Mouse (Mus musculus): ENCODE data around the gene Gm28635. TPM values are rescaled to one million over a fixed set of nuclear protein-coding genes. Genes with fewer than 3 reads are reported as not detected.
A peak's percentile ranks its signal among the peaks of the same experiment; 100 is the strongest.

The Gm28635 gene
- polyA plus RNA-seq, 1 experiment from 2014 or later = not detected

DNA sequence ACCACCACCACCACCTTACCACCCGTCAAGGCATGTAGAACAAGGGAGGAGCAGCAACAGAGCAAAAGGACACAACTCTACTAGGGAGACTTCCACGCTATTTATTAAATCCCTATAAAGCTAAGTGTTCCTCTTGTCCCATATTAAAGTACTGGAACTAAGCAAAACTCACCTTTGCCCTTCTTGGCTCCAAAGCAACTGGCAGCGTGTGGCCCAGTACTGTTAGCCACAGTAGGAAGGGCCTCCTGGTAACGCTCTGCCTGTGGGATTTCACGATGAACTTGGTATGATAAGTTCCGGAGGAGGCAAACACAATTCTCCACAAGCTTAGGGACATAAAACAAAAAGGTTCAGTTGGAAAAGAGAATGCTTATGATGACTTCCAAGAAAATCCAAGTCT, 65.1 kb downstream of the Gm28635 start:
- Histone ChIP-seq H3K27me3 (no peaks in the 10 kb centered on the region), H3K36me3 (peaks cover 88% of the 10 kb centered on the region), H3K4me2 (no peak overlapping the region), H3K4me1 (no peaks in the 10 kb centered on the region), H3K9ac (no peak overlapping the region), H3K4me3 (no peak overlapping the region), H3K27ac (no peak overlapping the region), H3K9me3 (no peaks in the 10 kb centered on the region)
- ATAC-seq (ENCODE audit: insufficient number of reproducible peaks, low FRiP score, low TSS enrichment, low read depth) = no peak
- 96% methylated on average over 6 of the region's 6 CpGs for WGBS

DNA sequence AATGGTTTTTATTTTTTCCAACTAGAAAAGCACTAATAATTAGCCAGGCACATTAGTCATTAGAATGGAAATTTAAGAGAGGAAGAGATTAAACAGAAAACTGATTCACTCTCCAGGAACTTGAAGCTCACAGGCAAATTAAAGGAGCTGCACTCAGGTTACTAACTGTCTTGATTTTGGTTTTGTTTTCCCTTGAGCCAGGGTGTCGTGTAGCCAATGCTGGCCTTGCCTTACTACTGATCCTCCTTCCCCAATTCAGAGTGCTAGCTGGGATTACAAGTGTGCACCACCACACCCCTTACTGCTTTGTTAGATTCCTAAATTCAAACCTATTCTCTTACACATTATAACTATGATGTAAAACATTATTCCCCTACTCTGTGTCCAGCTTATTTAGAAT, 70.0 kb downstream of the Gm28635 start:
- WGBS = 91% methylated on average over 1 of the region's 1 CpGs
- Histone ChIP-seq H3K27me3 (no peaks in the 10 kb centered on the region), H3K9me3 (no peaks in the 10 kb centered on the region), H3K4me2 (no peak overlapping the region), H3K36me3 (peaks cover 86% of the 10 kb centered on the region), H3K4me3 (no peak overlapping the region), H3K4me1 (no peaks in the 10 kb centered on the region), H3K9ac (no peak overlapping the region), H3K27ac (no peak overlapping the region)
- ATAC-seq (ENCODE audit: insufficient number of reproducible peaks, low FRiP score, low TSS enrichment, low read depth) = no peak

DNA sequence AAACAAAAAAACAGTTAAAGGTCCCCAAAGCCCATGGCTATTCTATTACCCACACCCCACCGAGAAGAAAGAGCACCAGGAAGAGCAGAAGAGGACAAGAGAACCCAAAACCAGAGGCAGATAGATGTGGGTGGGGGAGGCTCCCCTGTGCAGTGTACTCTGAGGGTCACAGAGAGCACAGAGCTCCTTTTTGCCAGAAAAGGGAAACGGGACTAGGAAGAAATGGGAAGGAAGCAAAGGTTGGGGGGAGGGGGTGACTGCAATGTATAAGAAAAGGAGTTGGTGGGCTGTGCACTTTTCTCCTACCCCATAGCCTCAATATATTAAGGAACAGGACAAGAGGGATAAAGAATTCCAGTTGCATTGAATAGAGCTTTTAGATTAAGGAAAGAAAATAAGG, 76.9 kb downstream of the Gm28635 start:
- Histone ChIP-seq H3K4me1 (no peaks in the 10 kb centered on the region), H3K9me3 (no peaks in the 10 kb centered on the region), H3K36me3 (peaks cover 76% of the 10 kb centered on the region), H3K4me3 (no peak overlapping the region), H3K9ac (no peak overlapping the region), H3K27ac (no peak overlapping the region), H3K4me2 (no peak overlapping the region), H3K27me3 (no peaks in the 10 kb centered on the region)
- 65% methylated on average over 2 of the region's 2 CpGs for WGBS
- ATAC-seq (ENCODE audit: insufficient number of reproducible peaks, low FRiP score, low TSS enrichment, low read depth) = no peak

GRCm38 (mm10) chr2:84599270-84599888, 78.5 kb downstream of the Gm28635 start:
- H3K36me3 ChIP-seq = peaks cover 64% of the 10 kb centered on the region
- no peak for ATAC-seq (ENCODE audit: insufficient number of reproducible peaks, low FRiP score, low TSS enrichment, low read depth)
- no peak overlapping the region for H3K4me2 ChIP-seq
- H3K27ac ChIP-seq = no peak overlapping the region
- no peaks in the 10 kb centered on the region for H3K4me1 ChIP-seq
- WGBS = 92% methylated on average over 6 of the region's 6 CpGs
- no peaks in the 10 kb centered on the region for H3K9me3 ChIP-seq
- H3K9ac ChIP-seq = no peak overlapping the region
- H3K27me3 ChIP-seq = no peaks in the 10 kb centered on the region
- H3K4me3 ChIP-seq = no peak overlapping the region

DNA sequence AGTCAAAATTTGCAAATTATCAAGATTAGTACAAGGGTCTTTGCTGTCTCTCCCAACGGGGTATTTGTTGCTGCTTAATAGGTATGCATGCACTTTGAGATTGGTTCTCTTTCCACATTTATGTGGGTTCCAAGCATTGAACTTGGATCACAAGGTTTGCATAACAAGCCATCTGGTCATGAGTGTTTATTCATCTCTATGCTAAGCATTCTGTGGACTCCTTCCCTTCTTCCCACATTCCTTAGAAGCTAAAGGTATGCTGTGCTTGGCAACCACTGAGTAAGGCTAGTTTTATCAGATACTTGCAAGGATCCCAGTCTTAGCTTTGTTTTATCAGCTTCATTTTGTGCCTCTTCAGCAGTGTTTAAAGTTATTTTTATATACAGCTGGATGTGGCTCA, 80.7 kb downstream of the Gm28635 start:
- no peak overlapping the region for H3K9ac ChIP-seq
- no peaks in the 10 kb centered on the region for H3K4me1 ChIP-seq
- H3K36me3 ChIP-seq = peaks cover 54% of the 10 kb centered on the region
- no peak for ATAC-seq (ENCODE audit: insufficient number of reproducible peaks, low FRiP score, low TSS enrichment, low read depth)
- no peaks in the 10 kb centered on the region for H3K9me3 ChIP-seq
- H3K27me3 ChIP-seq = no peaks in the 10 kb centered on the region
- WGBS = 71% methylated on average over 1 of the region's 1 CpGs
- H3K4me2 ChIP-seq = no peak overlapping the region
- no peak overlapping the region for H3K27ac ChIP-seq
- no peak overlapping the region for H3K4me3 ChIP-seq

DNA sequence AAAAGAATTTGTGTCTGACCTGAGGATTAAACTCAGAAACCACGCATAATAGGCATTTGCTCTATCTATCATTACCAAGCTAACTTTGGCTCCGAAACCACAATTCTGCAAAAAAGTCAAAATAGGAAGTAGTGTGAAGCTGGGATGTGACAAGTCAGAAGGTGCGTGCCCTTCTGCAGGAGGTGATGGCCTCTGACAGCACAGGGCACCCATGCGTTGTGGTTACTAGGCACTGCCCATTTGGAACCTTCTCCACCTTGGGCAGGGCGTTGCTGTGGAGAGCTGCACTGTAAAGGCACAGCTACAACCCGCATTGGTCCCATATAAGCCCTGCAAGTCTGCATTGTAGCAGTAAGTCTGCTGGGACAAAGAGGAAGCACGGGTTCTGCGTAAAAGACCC, 85.0 kb downstream of the Gm28635 start:
- Histone ChIP-seq H3K36me3 (peaks cover 31% of the 10 kb centered on the region), H3K4me3 (no peak overlapping the region), H3K27ac (no peak overlapping the region), H3K9ac (no peak overlapping the region), H3K9me3 (no peaks in the 10 kb centered on the region), H3K4me1 (no peaks in the 10 kb centered on the region), H3K27me3 (no peaks in the 10 kb centered on the region), H3K4me2 (no peak overlapping the region)
- WGBS = 91% methylated on average over 8 of the region's 8 CpGs
- ATAC-seq (ENCODE audit: insufficient number of reproducible peaks, low FRiP score, low TSS enrichment, low read depth) = no peak

DNA sequence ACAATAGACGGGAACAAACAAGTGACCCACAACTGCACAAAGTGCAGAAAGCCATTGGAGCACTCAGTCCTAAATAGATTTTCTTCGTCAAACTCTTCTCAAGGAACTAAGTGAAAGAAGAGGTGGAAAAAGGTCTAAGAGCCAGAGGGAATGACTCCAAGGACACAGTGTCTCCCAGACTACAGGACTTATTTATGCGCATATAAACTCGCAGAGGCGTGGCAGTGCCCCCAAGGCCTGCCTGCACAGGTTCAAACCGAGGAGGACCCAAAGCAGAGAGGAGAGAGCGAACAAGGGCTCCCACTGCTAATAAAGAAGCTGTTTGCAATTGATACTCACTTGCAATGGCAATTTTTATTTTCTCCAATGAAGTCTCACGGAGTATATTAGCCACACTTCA, 92.1 kb downstream of the Gm28635 start:
- Histone ChIP-seq H3K36me3 (peaks cover 10% of the 10 kb centered on the region), H3K4me2 (no peak overlapping the region), H3K27me3 (no peaks in the 10 kb centered on the region), H3K27ac (no peak overlapping the region), H3K4me1 (no peaks in the 10 kb centered on the region), H3K4me3 (no peak overlapping the region), H3K9me3 (no peaks in the 10 kb centered on the region), H3K9ac (no peak overlapping the region)
- 88% methylated on average over 8 of the region's 8 CpGs for WGBS
- ATAC-seq (ENCODE audit: insufficient number of reproducible peaks, low FRiP score, low TSS enrichment, low read depth) = no peak

- no peaks in the 10 kb centered on the region for H3K27me3 ChIP-seq
- no peaks in the 10 kb centered on the region for H3K4me1 ChIP-seq
- no peak for ATAC-seq (ENCODE audit: insufficient number of reproducible peaks, low FRiP score, low TSS enrichment, low read depth)
- H3K4me3 ChIP-seq = no peak overlapping the region
- 69% methylated on average over 5 of the region's 5 CpGs for WGBS
- H3K4me2 ChIP-seq = no peak overlapping the region
- no peaks in the 10 kb centered on the region for H3K9me3 ChIP-seq
- no peak overlapping the region for H3K27ac ChIP-seq
- H3K36me3 ChIP-seq = 0 out of 2 replicates have a peak, but pooled peaks cover 5% of the 10 kb centered on the region
- H3K9ac ChIP-seq = no peak overlapping the region
Observed at GRCm38 (mm10) chr2:84582286-84582685, 95.6 kb downstream of the Gm28635 start.

DNA sequence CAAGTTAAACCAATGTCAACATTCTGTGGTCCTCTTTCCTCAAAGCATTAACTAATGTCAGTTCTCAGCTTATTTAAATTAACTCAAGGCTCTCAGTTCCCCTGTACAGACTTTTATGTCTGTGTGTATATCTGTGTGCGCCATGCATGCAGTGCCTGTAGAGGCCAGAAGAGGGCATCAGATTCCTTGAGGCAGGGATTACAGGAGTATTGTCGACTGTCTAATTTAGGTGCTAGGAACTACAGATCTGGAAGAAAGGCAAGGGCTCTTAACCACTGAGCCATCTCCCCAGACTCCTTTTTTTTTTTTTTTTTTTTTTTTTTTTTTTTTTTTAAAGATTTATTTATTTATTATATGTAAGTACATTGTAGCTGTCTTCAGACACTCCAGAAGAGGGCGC, 96.6 kb downstream of the Gm28635 start:
- Histone ChIP-seq H3K27me3 (no peaks in the 10 kb centered on the region), H3K4me2 (no peak overlapping the region), H3K36me3 (0 out of 2 replicates have a peak, but pooled peaks cover 5% of the 10 kb centered on the region), H3K9ac (no peak overlapping the region), H3K27ac (no peak overlapping the region), H3K9me3 (no peaks in the 10 kb centered on the region), H3K4me1 (no peaks in the 10 kb centered on the region), H3K4me3 (no peak overlapping the region)
- ATAC-seq (ENCODE audit: insufficient number of reproducible peaks, low FRiP score, low TSS enrichment, low read depth) = no peak
- 88% methylated on average over 2 of the region's 3 CpGs for WGBS

- H3K27ac ChIP-seq = no peak overlapping the region
- no peak for ATAC-seq (ENCODE audit: insufficient number of reproducible peaks, low FRiP score, low TSS enrichment, low read depth)
- H3K4me3 ChIP-seq = no peak overlapping the region
- H3K4me2 ChIP-seq = no peak overlapping the region
- no peaks in the 10 kb centered on the region for H3K9me3 ChIP-seq
- H3K36me3 ChIP-seq = no peaks in the 10 kb centered on the region
- no peak overlapping the region for H3K9ac ChIP-seq
- H3K27me3 ChIP-seq = no peaks in the 10 kb centered on the region
- WGBS = 93% methylated on average over 2 of the region's 2 CpGs
- no peaks in the 10 kb centered on the region for H3K4me1 ChIP-seq
Observed at GRCm38 (mm10) chr2:84579311-84579710, 98.5 kb downstream of the Gm28635 start.

GRCm38 (mm10) chr2:84574130-84574529, 103.7 kb downstream of the Gm28635 start:
- no peak overlapping the region for H3K27ac ChIP-seq
- no peak overlapping the region for H3K4me2 ChIP-seq
- no peaks in the 10 kb centered on the region for H3K36me3 ChIP-seq
- no peak overlapping the region for H3K4me3 ChIP-seq
- 88% methylated on average over 4 of the region's 4 CpGs for WGBS
- H3K9ac ChIP-seq = no peak overlapping the region
- no peak for ATAC-seq (ENCODE audit: insufficient number of reproducible peaks, low FRiP score, low TSS enrichment, low read depth)
- H3K4me1 ChIP-seq = no peaks in the 10 kb centered on the region
- no peaks in the 10 kb centered on the region for H3K27me3 ChIP-seq
- H3K9me3 ChIP-seq = no peaks in the 10 kb centered on the region

DNA sequence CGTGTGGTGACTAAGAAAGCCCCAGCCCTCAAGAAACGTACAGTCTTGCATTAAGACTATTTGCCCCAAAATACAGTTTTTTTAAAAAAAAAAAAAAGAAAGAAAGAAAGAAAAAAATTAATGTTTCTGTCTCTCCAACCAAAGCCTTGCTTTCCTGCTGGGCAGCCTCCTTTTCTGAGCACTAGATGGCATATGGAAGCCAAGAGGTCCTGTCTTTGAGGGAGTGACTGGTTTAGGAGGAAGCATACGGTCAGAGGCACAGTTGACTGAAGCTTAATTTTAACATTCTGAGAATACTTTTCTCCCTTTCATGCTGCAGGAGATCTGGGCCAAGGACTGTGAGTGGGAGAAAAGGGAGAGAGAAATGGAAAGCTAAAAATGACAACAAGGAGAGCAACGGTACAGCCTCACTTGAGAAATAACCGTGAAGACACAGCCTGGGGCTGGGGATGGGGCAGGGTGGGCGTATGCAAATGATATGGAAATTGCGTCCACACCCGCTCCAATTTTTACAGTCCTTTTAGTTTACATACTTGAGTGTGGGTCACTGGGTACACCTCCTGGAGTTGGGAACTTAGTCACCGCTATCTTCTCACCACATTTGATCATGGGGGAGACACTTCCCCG, 120.8 kb downstream of the Gm28635 start:
- Histone ChIP-seq H3K9me3 (no peaks in the 10 kb centered on the region), H3K27me3 (no peaks in the 10 kb centered on the region), H3K9ac (no peak overlapping the region), H3K4me1 (no peaks in the 10 kb centered on the region), H3K36me3 (no peaks in the 10 kb centered on the region), H3K4me2 (peak overlapping the region; percentile 30; the same call in 1 of the 2 replicates), H3K27ac (no peak overlapping the region), H3K4me3 (0 out of 2 replicates have a peak overlapping the region, but pooled peaks have one; percentile 5)
- no peak for ATAC-seq (ENCODE audit: insufficient number of reproducible peaks, low FRiP score, low TSS enrichment, low read depth)
- WGBS = 47% methylated on average over 10 of the region's 10 CpGs
